Mouse (Mus musculus): Measurements from ENCODE around the gene Pkp1. TPM values are rescaled to one million over a fixed set of nuclear protein-coding genes. Genes with fewer than 3 reads are reported as not detected.
A peak's percentile ranks its signal among the peaks of the same experiment; 100 is the strongest.

Gene Pkp1
- polyA plus RNA-seq, 1 experiment = 0.90 TPM

- H3K27ac ChIP-seq (ENCODE audit: insufficient read depth, low read length) = no peak overlapping the region
Measured at GRCm38 (mm10) chr1:135891424-135892216, 27.4 kb downstream of the Pkp1 start.

GRCm38 (mm10) chr1:135889461-135890185 lies 29.4 kb downstream of the Pkp1 start:
- Histone ChIP-seq H3K4me3 (ENCODE audit: insufficient read depth, low read length) (no peak overlapping the region), H3K27ac (ENCODE audit: insufficient read depth, low read length) (no peak overlapping the region), H3K4me1 (ENCODE audit: control insufficient read depth, insufficient read depth, low read length) (no peaks in the 10 kb centered on the region)
- TF ChIP-seq POLR2A (IDR thresholded peaks at IDR 0.05; ENCODE audit: low read depth, low read length) (no peak), CTCF (IDR thresholded peaks at IDR 0.05; ENCODE audit: borderline replicate concordance, insufficient read depth, low read length) (no peak)

More at GRCm38 (mm10) chr1:135891424-135892216, 27.4 kb downstream of the Pkp1 start:
- Histone ChIP-seq H3K4me1 (ENCODE audit: control insufficient read depth, insufficient read depth, low read length) (no peaks in the 10 kb centered on the region), H3K4me3 (ENCODE audit: insufficient read depth, low read length) (no peak overlapping the region)
- TF ChIP-seq POLR2A (IDR thresholded peaks at IDR 0.05; ENCODE audit: low read depth, low read length) (no peak), CTCF (IDR thresholded peaks at IDR 0.05; ENCODE audit: borderline replicate concordance, insufficient read depth, low read length) (no peak)

DNA sequence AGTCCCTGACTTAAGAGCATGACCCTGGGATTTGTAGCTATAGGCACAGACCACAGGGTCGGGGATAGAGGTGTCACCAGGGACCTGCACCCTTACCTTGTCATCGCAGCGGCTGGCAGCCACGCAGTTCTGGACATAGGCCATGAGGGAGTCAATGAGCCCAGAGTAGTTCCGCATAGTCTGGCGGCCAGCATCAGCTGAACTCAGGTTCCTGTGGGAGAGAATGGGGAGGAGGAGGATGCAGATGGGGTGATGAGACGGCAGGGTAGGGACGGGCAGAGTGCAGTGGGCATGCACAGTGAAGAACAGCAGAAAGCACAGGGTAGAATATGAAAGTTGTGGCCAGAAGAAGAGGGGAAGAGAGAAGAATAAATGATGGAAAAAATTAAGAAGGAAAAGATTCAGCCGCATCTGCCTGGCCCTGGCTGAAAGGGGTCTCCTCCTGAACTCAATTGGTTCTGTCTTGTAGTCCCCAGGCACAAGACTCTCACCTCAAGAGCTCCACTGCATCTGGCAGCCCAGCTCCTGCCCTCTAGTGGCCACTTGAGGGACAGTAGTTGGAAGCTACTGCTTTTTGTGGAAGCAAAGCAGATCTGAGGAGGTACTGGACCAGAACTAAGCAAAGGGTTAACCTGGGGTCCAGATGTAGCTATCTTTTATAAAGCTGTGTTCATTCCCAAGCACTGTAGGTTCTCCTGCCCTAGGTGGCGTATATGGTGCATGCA lies 36.5 kb downstream of the Pkp1 start:
- TF ChIP-seq POLR2A (IDR thresholded peaks at IDR 0.05; ENCODE audit: low read depth, low read length) (no peak), CTCF (IDR thresholded peaks at IDR 0.05; ENCODE audit: borderline replicate concordance, insufficient read depth, low read length) (peak; percentile 69)
- H3K4me1 ChIP-seq (ENCODE audit: control insufficient read depth, insufficient read depth, low read length) = no peaks in the 10 kb centered on the region
- no peak overlapping the region for H3K27ac ChIP-seq (ENCODE audit: insufficient read depth, low read length)
- no peak overlapping the region for H3K4me3 ChIP-seq (ENCODE audit: insufficient read depth, low read length)

- TF ChIP-seq CTCF (IDR thresholded peaks at IDR 0.05; ENCODE audit: borderline replicate concordance, insufficient read depth, low read length) = no peak
- no peak for TF ChIP-seq POLR2A (IDR thresholded peaks at IDR 0.05; ENCODE audit: low read depth, low read length)
- H3K4me3 ChIP-seq (ENCODE audit: insufficient read depth, low read length) = no peak overlapping the region
- H3K4me1 ChIP-seq (ENCODE audit: control insufficient read depth, insufficient read depth, low read length) = no peaks in the 10 kb centered on the region
- no peak overlapping the region for H3K27ac ChIP-seq (ENCODE audit: insufficient read depth, low read length)
Measured at GRCm38 (mm10) chr1:135877248-135877647, 41.8 kb downstream of the Pkp1 start.

- no peaks in the 10 kb centered on the region for H3K4me1 ChIP-seq (ENCODE audit: control insufficient read depth, insufficient read depth, low read length)
Measured at GRCm38 (mm10) chr1:135872991-135873390, 46.0 kb downstream of the Pkp1 start.

GRCm38 (mm10) chr1:135868570-135868969 lies 50.4 kb downstream of the Pkp1 start:
- Histone ChIP-seq H3K27ac (ENCODE audit: insufficient read depth, low read length) (no peak overlapping the region), H3K4me3 (ENCODE audit: insufficient read depth, low read length) (no peak overlapping the region), H3K4me1 (ENCODE audit: control insufficient read depth, insufficient read depth, low read length) (no peaks in the 10 kb centered on the region; the same call in 1 of the 2 replicates)
- TF ChIP-seq CTCF (IDR thresholded peaks at IDR 0.05; ENCODE audit: borderline replicate concordance, insufficient read depth, low read length) (no peak), POLR2A (IDR thresholded peaks at IDR 0.05; ENCODE audit: low read depth, low read length) (no peak)

More at GRCm38 (mm10) chr1:135872991-135873390, 46.0 kb downstream of the Pkp1 start:
- H3K27ac ChIP-seq (ENCODE audit: insufficient read depth, low read length) = no peak overlapping the region
- TF ChIP-seq CTCF (IDR thresholded peaks at IDR 0.05; ENCODE audit: borderline replicate concordance, insufficient read depth, low read length) = no peak
- TF ChIP-seq POLR2A (IDR thresholded peaks at IDR 0.05; ENCODE audit: low read depth, low read length) = no peak
- no peak overlapping the region for H3K4me3 ChIP-seq (ENCODE audit: insufficient read depth, low read length)

DNA sequence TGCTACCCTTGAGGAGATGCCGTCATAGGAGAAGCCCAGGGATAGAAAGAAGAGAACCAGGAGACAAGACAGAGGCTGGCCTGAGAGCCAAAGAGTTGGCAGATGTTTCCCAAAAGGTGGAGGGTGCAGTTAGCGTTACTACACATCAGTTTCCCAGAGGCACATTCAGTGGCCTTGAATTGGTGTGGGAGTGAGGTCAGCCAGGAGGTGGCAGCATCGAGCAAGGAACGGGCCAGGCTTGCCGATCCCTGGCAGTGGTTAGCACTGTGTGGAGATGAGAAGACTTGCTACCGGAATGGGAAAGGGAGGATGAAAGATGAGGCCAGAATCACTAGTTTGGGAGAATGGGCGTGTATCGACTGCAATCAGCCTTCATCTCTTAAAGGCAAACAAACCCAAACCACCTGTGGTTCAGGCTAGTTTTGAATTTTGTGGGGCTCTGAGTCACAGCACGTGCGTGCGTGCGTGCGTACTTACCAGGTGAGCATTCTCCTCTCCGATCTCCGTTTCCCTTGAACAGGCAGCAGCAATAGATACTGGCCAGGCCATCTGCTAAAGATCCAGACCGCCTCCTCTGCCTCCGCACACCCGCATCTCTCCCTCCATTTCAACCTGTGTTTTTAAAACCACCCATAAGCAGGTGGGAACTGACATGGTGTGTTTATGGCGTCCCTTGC lies 53.4 kb downstream of the Pkp1 start:
- peaks cover 12% of the 10 kb centered on the region; the same call in 1 of the 2 replicates for H3K4me1 ChIP-seq (ENCODE audit: control insufficient read depth, insufficient read depth, low read length)
- H3K27ac ChIP-seq (ENCODE audit: insufficient read depth, low read length) = no peak overlapping the region
- no peak overlapping the region for H3K4me3 ChIP-seq (ENCODE audit: insufficient read depth, low read length)
- TF ChIP-seq POLR2A (IDR thresholded peaks at IDR 0.05; ENCODE audit: low read depth, low read length) = no peak
- peak; percentile 100 for TF ChIP-seq CTCF (IDR thresholded peaks at IDR 0.05; ENCODE audit: borderline replicate concordance, insufficient read depth, low read length)

DNA sequence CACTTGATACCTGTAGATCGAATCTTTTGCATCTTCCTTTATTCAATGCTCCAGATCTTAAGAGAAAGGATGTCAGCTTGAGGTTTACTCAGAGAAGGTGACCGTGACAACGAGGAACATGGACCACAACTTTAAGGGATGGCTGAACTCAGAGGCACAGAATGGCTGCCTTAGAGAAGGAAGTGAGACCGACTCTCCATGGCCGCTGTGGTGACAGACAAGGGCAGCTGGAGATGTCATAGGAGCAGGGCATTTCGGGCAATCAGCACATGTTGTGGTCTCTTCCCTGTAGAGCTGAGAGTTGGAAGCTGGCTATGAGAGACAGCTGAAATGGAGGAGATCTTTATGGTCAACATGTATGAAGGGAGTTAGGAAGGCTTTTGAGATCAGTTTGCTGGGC lies 54.2 kb downstream of the Pkp1 start:
- no peak overlapping the region for H3K27ac ChIP-seq (ENCODE audit: insufficient read depth, low read length)
- no peak overlapping the region for H3K4me3 ChIP-seq (ENCODE audit: insufficient read depth, low read length)
- TF ChIP-seq CTCF (IDR thresholded peaks at IDR 0.05; ENCODE audit: borderline replicate concordance, insufficient read depth, low read length) = no peak
- peaks cover 12% of the 10 kb centered on the region; the same call in 1 of the 2 replicates for H3K4me1 ChIP-seq (ENCODE audit: control insufficient read depth, insufficient read depth, low read length)

- H3K27ac ChIP-seq (ENCODE audit: insufficient read depth, low read length) = peak overlapping the region; percentile 49; the same call in 1 of the 2 replicates
- peaks cover 12% of the 10 kb centered on the region; the same call in 1 of the 2 replicates for H3K4me1 ChIP-seq (ENCODE audit: control insufficient read depth, insufficient read depth, low read length)
- H3K4me3 ChIP-seq (ENCODE audit: insufficient read depth, low read length) = no peak overlapping the region
- no peak for TF ChIP-seq CTCF (IDR thresholded peaks at IDR 0.05; ENCODE audit: borderline replicate concordance, insufficient read depth, low read length)
- TF ChIP-seq POLR2A (IDR thresholded peaks at IDR 0.05; ENCODE audit: low read depth, low read length) = no peak
Measured at GRCm38 (mm10) chr1:135863786-135864335, 55.1 kb downstream of the Pkp1 start.
